Mouse (Mus musculus) cortical plate, adult 2 months (tissue): ENCODE data around the gene Gm36176. TPM values are rescaled to one million over a fixed set of nuclear protein-coding genes. Genes with fewer than 3 reads are reported as not detected.

Experiments
- H3K27ac ChIP-seq: fragments of 200-500 bp; 2 replicates; pipeline ENCODE4 v1.5.1; 2012; ENCODE audit warnings: low read length, control low read depth, inconsistent platforms; ENCODE audit not compliant: insufficient read depth
- H3K4me1 ChIP-seq: fragments of 200-500 bp; 2 replicates; pipeline ENCODE4 v1.6.1; 2011; ENCODE audit warnings: low read length; ENCODE audit not compliant: control insufficient read depth, insufficient read depth
- H3K4me3 ChIP-seq: fragments of 200-500 bp; 2 replicates; pipeline ENCODE4 v1.5.1; 2011; ENCODE audit warnings: mild to moderate bottlenecking, low read length, control low read depth; ENCODE audit not compliant: insufficient read depth
- CTCF ChIP-seq: fragments of 200-500 bp; IDR thresholded peaks from 2 replicates; pipeline ENCODE4 v1.5.1; 2011; ENCODE audit warnings: mild to moderate bottlenecking, control low read depth, low read length; ENCODE audit not compliant: insufficient read depth; ENCODE audit errors: extremely low read depth
- POLR2A ChIP-seq: fragments of 200-500 bp; IDR thresholded peaks from 2 replicates; pipeline ENCODE4 v1.6.1; 2011; ENCODE audit warnings: mild to moderate bottlenecking, low read length, control low read depth; ENCODE audit not compliant: insufficient read depth; ENCODE audit errors: extremely low read depth
- polyA plus RNA-seq: library from polyadenylated mRNA; depleted of rRNA; stranded (reverse); fragments of >200 nt; gene quantifications from 2 replicates; pipeline ENCODE4 v1.2.3, GENCODE M21; 2012; rRNA removed

The Gm36176 gene
- polyA plus RNA-seq, 1 experiment = not detected

DNA sequence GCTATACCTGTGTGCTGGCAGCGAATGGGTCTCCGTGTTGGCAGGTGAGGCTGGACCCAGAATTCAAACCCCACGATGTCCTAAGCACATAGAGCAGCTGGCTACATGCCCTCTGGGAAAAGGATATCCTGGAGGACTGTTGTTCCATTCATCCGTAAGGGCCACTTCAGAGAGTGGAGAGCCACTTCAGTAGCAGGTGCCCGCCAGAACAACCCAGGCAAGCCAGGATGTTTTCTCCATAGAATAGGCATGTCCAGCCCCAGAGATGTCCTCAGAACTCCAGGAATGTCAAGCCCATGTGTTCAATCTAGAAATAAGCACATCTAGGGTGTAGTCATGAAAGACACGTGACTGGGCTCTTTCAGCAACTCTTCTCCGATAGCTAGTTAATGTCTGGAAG, 23.0 kb downstream of the Gm36176 start:
- no peak overlapping the region for H3K27ac ChIP-seq
- TF ChIP-seq POLR2A = no peak
- no peak for TF ChIP-seq CTCF
- no peaks in the 10 kb centered on the region for H3K4me1 ChIP-seq
- H3K4me3 ChIP-seq = no peak overlapping the region

DNA sequence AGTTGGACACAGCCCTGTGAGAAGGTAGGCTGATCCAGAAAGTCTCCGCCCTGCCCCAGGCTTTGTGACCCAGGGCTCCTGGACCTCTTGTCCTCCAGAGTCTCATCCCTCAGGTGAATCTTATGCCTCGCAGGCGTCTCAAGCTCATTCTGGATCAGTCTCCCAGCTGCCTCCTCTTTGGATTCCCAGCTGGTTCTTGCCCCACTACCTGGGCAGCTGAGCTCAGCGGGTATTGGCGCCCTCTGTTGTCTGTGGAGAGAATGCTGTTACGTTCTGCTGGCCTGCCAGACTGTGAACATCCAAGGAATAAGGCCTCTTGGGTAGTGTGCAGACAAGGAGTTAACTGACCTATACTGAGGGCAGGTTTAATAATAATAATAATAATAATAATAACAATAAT, 32.4 kb downstream of the Gm36176 start:
- H3K4me1 ChIP-seq = no peaks in the 10 kb centered on the region
- TF ChIP-seq POLR2A = no peak
- peak; percentile 60 for TF ChIP-seq CTCF
- no peak overlapping the region for H3K27ac ChIP-seq
- no peak overlapping the region for H3K4me3 ChIP-seq

DNA sequence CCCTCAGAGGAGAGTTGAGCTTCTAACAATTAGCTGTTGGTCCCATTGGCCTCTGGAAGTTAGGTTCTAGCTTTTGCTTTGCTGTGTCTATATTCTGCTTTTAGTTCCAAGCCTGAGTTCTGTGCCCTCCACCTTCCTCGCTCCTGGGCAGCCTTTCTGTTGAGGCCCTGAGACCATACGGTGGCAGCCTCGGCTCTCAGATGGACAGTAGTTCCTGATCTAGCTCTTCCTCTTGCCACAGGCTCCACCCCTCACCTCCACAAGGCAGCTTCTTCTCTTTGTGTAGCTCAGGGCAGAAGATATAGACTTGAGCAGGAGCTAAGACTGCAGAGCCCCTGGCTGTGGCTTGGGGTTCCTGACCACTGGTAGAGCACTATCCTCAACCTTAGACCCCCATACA, 33.7 kb downstream of the Gm36176 start:
- TF ChIP-seq POLR2A (no peak), CTCF (no peak)
- no peak overlapping the region for H3K4me3 ChIP-seq

DNA sequence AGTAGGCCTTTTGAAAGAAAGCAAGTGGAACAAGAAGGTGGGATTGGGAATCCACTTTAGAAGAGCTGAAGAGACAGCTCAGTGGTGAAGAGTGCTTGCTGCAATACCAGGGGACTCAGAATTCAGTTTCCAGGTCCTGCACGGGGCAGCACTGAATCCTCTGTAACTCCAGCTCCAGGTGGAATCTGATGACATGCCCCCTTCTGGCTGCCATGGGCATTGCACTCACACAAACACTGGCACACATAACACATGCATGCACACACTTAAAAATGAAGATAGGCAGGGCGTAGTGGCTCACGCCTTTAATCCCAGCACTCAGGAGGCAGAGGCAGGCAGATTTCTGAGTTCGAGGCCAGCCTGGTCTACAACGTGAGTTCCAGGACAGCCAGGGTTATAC, 36.0 kb downstream of the Gm36176 start:
- H3K27ac ChIP-seq = no peak overlapping the region
- H3K4me3 ChIP-seq = no peak overlapping the region
- TF ChIP-seq POLR2A (no peak), CTCF (no peak)
- no peaks in the 10 kb centered on the region for H3K4me1 ChIP-seq

More for the DNA sequence above, 33.7 kb downstream of the Gm36176 start:
- Histone ChIP-seq H3K27ac (no peak overlapping the region), H3K4me1 (no peaks in the 10 kb centered on the region)

DNA sequence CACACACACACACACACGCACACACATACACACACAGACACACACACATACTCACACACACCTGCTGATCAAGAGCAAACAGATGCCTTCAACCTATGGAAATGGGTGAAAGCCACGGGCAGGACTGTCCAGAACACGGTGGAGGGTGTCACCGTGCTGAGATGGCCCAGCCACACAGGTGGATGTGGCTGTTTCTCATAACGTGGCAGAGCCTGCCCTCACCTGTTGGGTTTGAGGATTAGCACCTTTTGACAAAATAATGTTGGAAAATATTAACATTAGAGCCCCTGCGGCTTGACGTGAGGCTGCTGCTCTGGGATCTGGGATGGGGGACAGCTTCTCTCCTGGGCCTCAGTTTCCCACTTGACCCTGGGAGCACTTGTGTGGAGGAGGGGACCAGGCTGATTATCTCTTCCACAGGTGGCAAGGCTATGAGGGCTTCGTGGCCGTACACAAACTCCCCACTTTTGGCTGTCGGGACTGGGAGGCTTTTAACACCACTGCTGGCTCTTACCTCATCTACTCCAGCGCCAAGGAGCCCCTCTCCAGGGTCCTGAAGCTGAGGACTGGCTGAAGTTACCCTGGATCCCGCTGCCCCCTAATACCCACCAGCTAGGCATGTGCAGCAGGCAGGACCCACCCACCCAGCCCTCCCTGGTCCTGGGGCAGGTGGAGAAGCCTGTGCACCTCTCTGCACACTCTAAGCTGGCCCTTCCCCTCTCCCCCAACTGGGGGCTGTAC, 39.6 kb downstream of the Gm36176 start:
- Histone ChIP-seq H3K4me3 (no peak overlapping the region), H3K27ac (no peak overlapping the region), H3K4me1 (no peaks in the 10 kb centered on the region)
- TF ChIP-seq CTCF (peak; percentile 43), POLR2A (no peak)

DNA sequence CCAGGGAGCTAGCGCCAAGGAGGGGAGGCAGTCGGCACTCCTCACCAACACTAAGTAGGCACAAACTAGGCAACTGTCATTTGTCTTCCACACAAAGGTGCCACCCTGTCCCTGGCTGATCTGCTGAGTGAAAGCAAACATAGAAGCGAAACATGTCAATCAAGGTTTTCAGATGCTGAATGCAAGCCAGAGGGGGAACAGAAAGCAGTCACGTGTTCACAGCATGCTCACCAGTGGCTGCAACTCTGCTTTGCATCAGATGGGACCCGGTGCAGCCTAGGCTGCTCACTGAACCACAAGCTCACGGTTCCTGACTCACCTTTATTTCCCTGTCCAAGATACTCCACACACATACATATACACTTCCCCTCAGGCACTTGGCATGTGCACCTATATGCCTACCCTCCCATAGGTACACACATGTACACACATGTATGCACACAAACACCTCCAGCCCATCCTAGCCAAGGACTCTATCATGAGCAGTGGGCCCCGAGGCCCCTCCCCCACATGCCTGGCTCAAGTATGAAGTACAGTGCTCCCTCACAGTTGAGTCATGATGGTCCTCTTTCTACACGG, 44.5 kb downstream of the Gm36176 start:
- TF ChIP-seq CTCF = no peak
- H3K27ac ChIP-seq = no peak overlapping the region
- no peaks in the 10 kb centered on the region for H3K4me1 ChIP-seq
- no peak overlapping the region for H3K4me3 ChIP-seq

DNA sequence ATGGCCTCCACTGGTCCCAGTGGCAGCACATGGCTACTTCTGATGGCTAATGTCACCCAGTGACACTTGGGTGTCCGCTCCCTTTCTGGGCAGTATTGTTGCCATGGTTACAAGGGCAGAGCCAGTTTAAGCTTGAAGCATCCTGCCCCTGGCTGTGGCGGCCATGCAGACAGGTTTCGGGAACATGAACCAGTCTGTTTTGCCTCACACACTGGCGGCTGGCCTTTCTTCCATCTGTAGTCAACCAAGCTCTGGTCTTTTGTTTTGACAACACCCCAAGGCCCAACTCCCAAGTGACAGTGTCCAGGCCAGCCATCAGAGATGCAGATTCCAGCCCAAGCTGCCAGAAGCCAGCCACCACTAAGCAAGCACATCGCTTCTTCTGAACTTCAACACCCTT, 49.0 kb downstream of the Gm36176 start:
- H3K27ac ChIP-seq = no peak overlapping the region
- TF ChIP-seq POLR2A (no peak), CTCF (no peak)

More for the DNA sequence above, 49.0 kb downstream of the Gm36176 start:
- Histone ChIP-seq H3K4me1 (no peaks in the 10 kb centered on the region), H3K4me3 (no peak overlapping the region)

Other genes with a start within 250 kb of the Gm36176 start
- 270 and 272 TPM in 2 replicates for gene Sumo3, start 240.7 kb upstream of the Gm36176 start, polyA plus RNA-seq
- 9.3 TPM in 1 of 2 replicates, not detected in the other for gene Gm49325, start 240.6 kb upstream of the Gm36176 start, polyA plus RNA-seq
- 38.8 and 40.7 TPM in 2 replicates for gene Ube2g2, start 224.5 kb upstream of the Gm36176 start, polyA plus RNA-seq
- gene Tspear, start 160.2 kb upstream of the Gm36176 start, polyA plus RNA-seq = 0.29 TPM in 1 of 2 replicates, not detected in the other
- gene Gm19402, start 156.0 kb upstream of the Gm36176 start, polyA plus RNA-seq = not detected in 2 replicates
- gene Gm9508, start 149.6 kb upstream of the Gm36176 start, polyA plus RNA-seq = not detected in 2 replicates
- not detected in 2 replicates for gene Gm10272, start 140.2 kb upstream of the Gm36176 start, polyA plus RNA-seq
- not detected in 2 replicates for gene Gm10024, start 135.3 kb upstream of the Gm36176 start, polyA plus RNA-seq
- not detected in 2 replicates for gene Gm10142, start 131.0 kb upstream of the Gm36176 start, polyA plus RNA-seq
- not detected in 2 replicates for gene Krtap12-1, start 126.2 kb upstream of the Gm36176 start, polyA plus RNA-seq
- not detected in 2 replicates for gene Gm10100, start 120.3 kb upstream of the Gm36176 start, polyA plus RNA-seq
- not detected in 2 replicates for gene Gm18596, start 104.2 kb upstream of the Gm36176 start, polyA plus RNA-seq
- gene Gm9736, start 95.4 kb upstream of the Gm36176 start, polyA plus RNA-seq = not detected in 2 replicates
- not detected in 2 replicates for gene Gm3233, start 87.1 kb upstream of the Gm36176 start, polyA plus RNA-seq
- not detected in 2 replicates for gene Gm3238, start 75.5 kb upstream of the Gm36176 start, polyA plus RNA-seq
- gene Gm7138, start 69.9 kb upstream of the Gm36176 start, polyA plus RNA-seq = not detected in 2 replicates
- gene Gm3250, start 64.3 kb upstream of the Gm36176 start, polyA plus RNA-seq = not detected in 2 replicates
- gene Gm7137, start 58.6 kb upstream of the Gm36176 start, polyA plus RNA-seq = not detected in 2 replicates
- gene Gm9639, start 51.7 kb upstream of the Gm36176 start, polyA plus RNA-seq = not detected in 2 replicates
- gene Gm19668, start 47.7 kb upstream of the Gm36176 start, polyA plus RNA-seq = not detected in 2 replicates
- not detected in 2 replicates for gene Gm9507, start 35.0 kb upstream of the Gm36176 start, polyA plus RNA-seq
- not detected in 2 replicates for gene Gm2696, start 32.1 kb upstream of the Gm36176 start, polyA plus RNA-seq
- gene Krtap10-4, start 19.7 kb upstream of the Gm36176 start, polyA plus RNA-seq = not detected in 2 replicates
- gene Krtap10-10, start 10.9 kb upstream of the Gm36176 start, polyA plus RNA-seq = not detected in 2 replicates
- 0.15 TPM in 1 of 2 replicates, not detected in the other for gene Gm10318, start 6.1 kb downstream of the Gm36176 start, polyA plus RNA-seq
- not detected in 2 replicates for gene Gm3285, start 15.2 kb downstream of the Gm36176 start, polyA plus RNA-seq
- 7.3 and 7.7 TPM in 2 replicates for gene Lrrc3, start 55.7 kb downstream of the Gm36176 start, polyA plus RNA-seq
- 30.8 and 32.0 TPM in 2 replicates for gene Trpm2, start 123.8 kb downstream of the Gm36176 start, polyA plus RNA-seq
- gene 1810043G02Rik, start 131.7 kb downstream of the Gm36176 start, polyA plus RNA-seq = 74.0 and 74.4 TPM in 2 replicates
- gene Pfkl, start 163.3 kb downstream of the Gm36176 start, polyA plus RNA-seq = 158 and 186 TPM in 2 replicates
- gene Dnmt3l, start 195.1 kb downstream of the Gm36176 start, polyA plus RNA-seq = 0.13 and 0.38 TPM in 2 replicates
- gene Aire, start 196.8 kb downstream of the Gm36176 start, polyA plus RNA-seq = 0.32 and 0.65 TPM in 2 replicates
- gene Icosl, start 222.5 kb downstream of the Gm36176 start, polyA plus RNA-seq = 5.3 and 6.3 TPM in 2 replicates